Mouse (Mus musculus): ENCODE measurements around the gene Slc36a2.

Gene Slc36a2

GRCm38 (mm10) chr11:55204159-55204596 lies 19.3 kb upstream of the Slc36a2 start, which contains the start of gene Slc36a1:
TSS of gene Slc36a1 (plus strand) at chr11:55204350.
- TF ChIP-seq GATA4 (IDR thresholded peaks at IDR 0.05; ENCODE audit: insufficient replicate concordance, low read length): no peak; the same call in 1 of the 2 replicates

GRCm38 (mm10) chr11:55197740-55198510 lies 13.0 kb upstream of the Slc36a2 start:
- TF ChIP-seq GATA4 (IDR thresholded peaks at IDR 0.05; ENCODE audit: insufficient replicate concordance, low read length): no peak

DNA sequence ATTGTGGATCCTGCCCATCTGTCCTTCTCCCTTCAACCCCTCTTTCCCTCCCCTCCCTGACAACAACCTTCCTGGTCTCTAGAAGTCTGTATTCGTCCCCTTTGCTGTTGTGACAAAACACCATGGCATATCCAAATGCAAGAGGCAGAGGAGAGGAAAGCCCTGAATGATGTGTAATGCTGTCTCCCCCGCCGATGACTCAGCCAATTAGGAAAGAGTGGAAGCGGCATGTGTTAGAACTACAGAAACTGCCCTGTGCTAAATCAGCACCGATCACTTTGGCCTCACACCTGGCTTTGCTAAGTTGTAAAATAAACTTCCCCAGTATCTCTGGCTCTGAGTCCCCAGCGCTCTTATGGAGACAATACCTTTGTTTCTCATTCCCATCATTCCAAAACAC lies 12.2 kb upstream of the Slc36a2 start:
- TF ChIP-seq GATA4 (IDR thresholded peaks at IDR 0.05; ENCODE audit: insufficient replicate concordance, low read length): no peak

DNA sequence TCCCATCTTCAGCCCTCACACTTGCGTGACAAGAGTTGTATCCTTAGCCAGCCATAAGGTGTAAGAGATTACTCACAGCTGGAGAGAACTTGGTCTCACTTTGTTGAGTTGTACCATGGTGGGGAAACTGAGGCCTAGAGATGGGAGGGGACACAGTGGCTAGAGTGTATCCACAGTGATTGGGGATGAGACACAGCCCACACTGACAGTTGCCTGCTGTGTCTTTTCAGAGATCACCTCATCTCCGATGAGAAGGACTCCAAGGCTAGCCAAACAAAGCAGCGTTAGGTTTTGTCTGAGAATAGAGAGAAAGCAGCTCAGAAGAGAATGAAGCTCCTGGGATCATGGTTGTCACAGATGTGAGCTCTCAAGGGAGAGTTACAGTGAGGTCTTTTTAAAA lies 5.3 kb upstream of the Slc36a2 start:
- TF ChIP-seq GATA4 (IDR thresholded peaks at IDR 0.05; ENCODE audit: insufficient replicate concordance, low read length): no peak

DNA sequence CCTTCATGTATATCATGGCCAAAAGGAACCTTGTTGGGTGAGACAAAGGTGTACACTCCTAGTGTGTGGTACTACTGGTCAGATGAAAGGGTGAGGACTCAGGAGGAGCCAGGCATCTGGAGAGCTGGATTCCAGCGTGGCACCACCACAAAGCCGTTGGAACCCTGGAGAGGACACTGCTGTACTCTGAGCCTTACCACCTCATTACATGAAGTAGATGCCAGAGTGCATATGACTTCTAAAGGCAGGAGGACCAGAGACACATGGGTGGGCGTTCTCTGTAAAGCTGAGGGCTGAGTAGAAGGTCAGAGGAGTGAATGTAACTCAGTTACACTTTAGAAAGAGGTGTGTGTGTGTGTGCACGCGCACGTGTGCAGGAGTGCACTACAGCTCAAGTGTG lies 2.9 kb upstream of the Slc36a2 start:
- TF ChIP-seq GATA4 (IDR thresholded peaks at IDR 0.05; ENCODE audit: insufficient replicate concordance, low read length): no peak

- TF ChIP-seq GATA4 (IDR thresholded peaks at IDR 0.05; ENCODE audit: insufficient replicate concordance, low read length): no peak
These were observed 2.4 kb upstream of the Slc36a2 start for GRCm38 (mm10) chr11:55187292-55187691.

- TF ChIP-seq GATA4 (IDR thresholded peaks at IDR 0.05; ENCODE audit: insufficient replicate concordance, low read length): no peak
These were observed 631 bp downstream of the Slc36a2 start for GRCm38 (mm10) chr11:55184246-55184645.

GRCm38 (mm10) chr11:55183124-55183523 lies 1.8 kb downstream of the Slc36a2 start:
- no peak for TF ChIP-seq GATA4 (IDR thresholded peaks at IDR 0.05; ENCODE audit: insufficient replicate concordance, low read length)

GRCm38 (mm10) chr11:55179856-55180255 lies 5.0 kb downstream of the Slc36a2 start:
- no peak for TF ChIP-seq GATA4 (IDR thresholded peaks at IDR 0.05; ENCODE audit: insufficient replicate concordance, low read length)

DNA sequence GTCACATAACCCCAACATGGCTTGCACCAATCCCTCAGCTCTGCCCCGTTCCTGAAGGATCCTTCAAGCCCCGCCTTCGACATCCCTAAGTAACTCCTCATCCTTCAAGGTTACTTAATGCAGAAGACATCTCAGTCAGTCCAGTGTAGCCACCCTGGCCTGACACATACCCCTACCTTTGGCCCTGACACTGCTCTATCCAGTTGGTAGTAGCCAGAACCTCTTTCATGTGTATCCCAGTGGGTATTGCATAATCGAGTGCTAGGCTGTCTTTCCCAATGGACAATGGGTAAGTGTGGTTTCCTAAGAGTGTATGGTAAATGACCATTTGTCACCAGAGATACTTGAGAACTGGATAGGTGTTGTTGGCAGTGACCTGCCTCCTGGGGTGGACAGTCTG lies 6.0 kb downstream of the Slc36a2 start:
- TF ChIP-seq GATA4 (IDR thresholded peaks at IDR 0.05; ENCODE audit: insufficient replicate concordance, low read length): no peak

GRCm38 (mm10) chr11:55170501-55170900 lies 14.4 kb downstream of the Slc36a2 start:
- TF ChIP-seq GATA4 (IDR thresholded peaks at IDR 0.05; ENCODE audit: insufficient replicate concordance, low read length): no peak

- TF ChIP-seq GATA4 (IDR thresholded peaks at IDR 0.05; ENCODE audit: insufficient replicate concordance, low read length): no peak
These were observed 16.0 kb downstream of the Slc36a2 start for GRCm38 (mm10) chr11:55168914-55169313.

DNA sequence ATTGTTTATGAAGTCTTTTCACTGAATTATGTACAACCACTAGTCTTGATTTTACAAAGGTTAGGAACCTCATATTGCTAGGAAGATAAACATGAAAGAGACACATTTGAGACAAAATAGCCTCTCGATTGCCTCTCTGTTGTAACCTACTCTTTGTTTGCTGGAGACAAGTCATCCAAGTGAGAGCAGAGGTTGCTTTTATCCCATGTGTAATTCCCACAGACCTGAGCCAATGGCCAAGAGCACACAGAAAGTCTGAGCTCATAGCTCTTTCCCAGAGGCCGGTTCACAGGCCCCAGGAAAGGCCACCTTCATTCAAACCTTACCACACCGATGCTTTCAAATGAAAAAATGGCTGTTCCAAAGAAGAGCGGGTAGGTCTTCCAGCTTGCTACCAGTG lies 16.4 kb downstream of the Slc36a2 start:
- no peak for TF ChIP-seq GATA4 (IDR thresholded peaks at IDR 0.05; ENCODE audit: insufficient replicate concordance, low read length)

DNA sequence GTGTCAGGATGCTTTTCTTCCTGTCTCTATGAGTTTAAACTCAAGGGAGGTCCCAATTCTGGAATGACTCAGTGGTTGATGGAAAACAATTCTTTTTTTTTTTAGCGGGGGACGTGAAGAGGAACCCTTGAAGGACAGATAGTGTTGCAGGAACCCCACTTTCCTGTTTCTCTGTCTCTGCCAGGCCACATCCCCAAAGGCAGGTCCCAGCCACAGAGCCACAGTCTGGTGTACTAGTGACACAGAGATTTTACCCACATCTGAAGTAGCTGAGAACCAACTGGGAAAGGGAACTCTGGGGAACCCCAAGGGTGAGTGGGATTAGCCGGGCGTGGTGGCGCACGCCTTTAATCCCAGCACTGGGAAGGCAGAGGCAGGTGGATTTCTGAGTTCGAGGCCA lies 19.1 kb downstream of the Slc36a2 start:
- no peak for TF ChIP-seq GATA4 (IDR thresholded peaks at IDR 0.05; ENCODE audit: insufficient replicate concordance, low read length)

GRCm38 (mm10) chr11:55164723-55165122 lies 20.2 kb downstream of the Slc36a2 start:
- TF ChIP-seq GATA4 (IDR thresholded peaks at IDR 0.05; ENCODE audit: insufficient replicate concordance, low read length): no peak

DNA sequence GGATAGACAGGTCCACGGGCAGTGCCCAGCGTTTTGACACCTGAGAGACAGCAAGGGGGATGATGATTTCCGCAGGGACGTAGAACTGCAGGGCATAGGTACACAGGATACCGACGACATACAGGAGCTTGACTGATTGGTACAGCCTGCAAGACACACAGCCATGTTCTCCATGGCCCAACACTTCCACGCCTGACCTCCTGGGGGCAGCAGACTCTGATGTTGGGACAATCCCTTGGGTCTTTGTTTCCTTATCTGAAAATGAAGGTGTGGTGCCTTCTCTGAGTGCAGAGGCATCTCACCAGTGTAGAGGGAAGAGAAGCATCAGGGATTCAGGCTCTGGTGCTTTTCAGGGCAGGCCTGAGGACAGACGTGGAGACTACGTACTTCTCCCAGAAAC lies 22.2 kb downstream of the Slc36a2 start:
- no peak for TF ChIP-seq GATA4 (IDR thresholded peaks at IDR 0.05; ENCODE audit: insufficient replicate concordance, low read length)

GRCm38 (mm10) chr11:55158785-55159359 lies 26.0 kb downstream of the Slc36a2 start:
- TF ChIP-seq GATA4 (IDR thresholded peaks at IDR 0.05; ENCODE audit: insufficient replicate concordance, low read length): no peak

Data from liver, adult (tissue).